Mouse (Mus musculus) ES-Bruce4 (cell line): ENCODE results near the gene Mia3. TPM values are rescaled to one million over a fixed set of nuclear protein-coding genes. Genes with fewer than 3 reads are reported as not detected.
"Not testable (repeated sequence)": the region's sequence is repeated elsewhere in the genome, so short reads cannot be mapped to it uniquely, and the experiment has no call there.

Experiments used
- H3K27ac ChIP-seq: 2 replicates; pipeline ENCODE4 v1.5.1; 2012; ENCODE audit warnings: low read length, inconsistent platforms; ENCODE audit not compliant: insufficient read depth
- H3K27me3 ChIP-seq: 2 replicates; pipeline ENCODE4 v1.6.1; 2012; ENCODE audit warnings: mild to moderate bottlenecking, low read length, inconsistent platforms; ENCODE audit not compliant: control insufficient read depth, poor library complexity, insufficient read depth, severe bottlenecking
- H3K36me3 ChIP-seq: 2 replicates; pipeline ENCODE4 v1.6.1; 2012; ENCODE audit warnings: inconsistent platforms, mild to moderate bottlenecking, low read length, moderate library complexity; ENCODE audit not compliant: control insufficient read depth, poor library complexity, insufficient read depth, severe bottlenecking
- H3K4me1 ChIP-seq: one replicate; pipeline ENCODE4 v1.8.1; 2011; ENCODE audit warnings: low read length; ENCODE audit not compliant: control insufficient read depth, insufficient read depth
- H3K4me3 ChIP-seq: 2 replicates; pipeline ENCODE4 v1.5.1; 2011; ENCODE audit warnings: low read depth, mild to moderate bottlenecking, low read length
- H3K9ac ChIP-seq: 2 replicates; pipeline ENCODE4 v1.6.1; 2012; ENCODE audit warnings: low read depth, mild to moderate bottlenecking, inconsistent platforms; ENCODE audit not compliant: poor library complexity, severe bottlenecking
- H3K9me3 ChIP-seq: replicated peaks from 2 replicates; pipeline ENCODE4 v1.6.1; 2012; ENCODE audit warnings: mild to moderate bottlenecking, low read length, inconsistent platforms; ENCODE audit not compliant: control insufficient read depth, poor library complexity, insufficient read depth, severe bottlenecking
- CTCF ChIP-seq: IDR thresholded peaks from one replicate; pipeline ENCODE4 v1.8.1; 2011; ENCODE audit warnings: low read depth, low read length
- EP300 ChIP-seq: IDR thresholded peaks from 2 replicates; pipeline ENCODE4 v1.6.1; 2011; ENCODE audit warnings: low read depth, low read length; ENCODE audit not compliant: insufficient read depth
- POLR2A ChIP-seq: IDR thresholded peaks from one replicate; pipeline ENCODE4 v1.8.1; 2011; ENCODE audit warnings: low read length; ENCODE audit not compliant: insufficient read depth
- polyA plus RNA-seq: library from polyadenylated mRNA; stranded (reverse); fragments of >200 nt; gene quantifications from 2 replicates; pipeline ENCODE4 v1.2.4, GENCODE M21; 2011; ENCODE audit warnings: low read depth; ENCODE audit not compliant: missing spikeins, insufficient read depth, insufficient read length

The Mia3 gene
- polyA plus RNA-seq, 1 experiment, result 155 TPM

- TF ChIP-seq EP300 (no peak), POLR2A (no peak), CTCF (no peak)
- Histone ChIP-seq H3K4me3 (no peak overlapping the region), H3K9me3 (no peaks in the 10 kb centered on the region), H3K27me3 (no peaks in the 10 kb centered on the region), H3K27ac (no peak overlapping the region), H3K4me1 (no peaks in the 10 kb centered on the region), H3K36me3 (peaks cover 16% of the 10 kb centered on the region), H3K9ac (no peak overlapping the region)
Observed at GRCm38 (mm10) chr1:183323923-183324322, 45.4 kb downstream of the Mia3 start.

GRCm38 (mm10) chr1:183322496-183322895 is 46.9 kb downstream of the Mia3 start:
- H3K36me3 ChIP-seq, result peaks cover 21% of the 10 kb centered on the region
- not testable (repeated sequence) for H3K9me3 ChIP-seq

GRCm38 (mm10) chr1:183320708-183321107 is 48.6 kb downstream of the Mia3 start:
- Histone ChIP-seq H3K36me3 (peaks cover 22% of the 10 kb centered on the region), H3K27ac (no peak overlapping the region), H3K4me3 (no peak overlapping the region), H3K4me1 (no peaks in the 10 kb centered on the region), H3K9me3 (no peaks in the 10 kb centered on the region), H3K9ac (no peak overlapping the region), H3K27me3 (no peaks in the 10 kb centered on the region)
- no peak for TF ChIP-seq EP300
- TF ChIP-seq POLR2A, result no peak
- no peak for TF ChIP-seq CTCF

More at GRCm38 (mm10) chr1:183322496-183322895, 46.9 kb downstream of the Mia3 start:
- not testable (repeated sequence) for H3K4me1 ChIP-seq, H3K9ac ChIP-seq, H3K27me3 ChIP-seq, H3K4me3 ChIP-seq, H3K27ac ChIP-seq

GRCm38 (mm10) chr1:183315783-183316182 is 53.6 kb downstream of the Mia3 start:
- H3K27ac ChIP-seq, result no peak overlapping the region
- peaks cover 23% of the 10 kb centered on the region for H3K36me3 ChIP-seq
- H3K4me3 ChIP-seq, result no peak overlapping the region
- H3K9ac ChIP-seq, result no peak overlapping the region
- no peaks in the 10 kb centered on the region for H3K9me3 ChIP-seq
- no peaks in the 10 kb centered on the region for H3K27me3 ChIP-seq
- H3K4me1 ChIP-seq, result no peaks in the 10 kb centered on the region
- no peak for TF ChIP-seq CTCF
- TF ChIP-seq EP300, result no peak

GRCm38 (mm10) chr1:183312076-183312475 is 57.3 kb downstream of the Mia3 start:
- H3K4me3 ChIP-seq, result no peak overlapping the region
- TF ChIP-seq POLR2A, result no peak
- no peak for TF ChIP-seq EP300
- TF ChIP-seq CTCF, result no peak
- H3K4me1 ChIP-seq, result no peaks in the 10 kb centered on the region
- H3K27me3 ChIP-seq, result no peaks in the 10 kb centered on the region
- H3K9me3 ChIP-seq, result no peaks in the 10 kb centered on the region
- H3K27ac ChIP-seq, result no peak overlapping the region
- no peak overlapping the region for H3K9ac ChIP-seq
- peaks cover 12% of the 10 kb centered on the region for H3K36me3 ChIP-seq

- H3K4me3 ChIP-seq, H3K9me3 ChIP-seq, H3K4me1 ChIP-seq, H3K36me3 ChIP-seq, H3K27ac ChIP-seq, H3K27me3 ChIP-seq, H3K9ac ChIP-seq: not testable (repeated sequence)
Observed at GRCm38 (mm10) chr1:183309601-183310000, 59.8 kb downstream of the Mia3 start.

- Histone ChIP-seq H3K36me3 (no peaks in the 10 kb centered on the region), H3K9me3 (no peaks in the 10 kb centered on the region), H3K27ac (no peak overlapping the region), H3K9ac (no peak overlapping the region), H3K27me3 (no peaks in the 10 kb centered on the region), H3K4me1 (no peaks in the 10 kb centered on the region), H3K4me3 (no peak overlapping the region)
- TF ChIP-seq EP300, result no peak
Observed at GRCm38 (mm10) chr1:183308476-183308875, 60.9 kb downstream of the Mia3 start.
